ENCODE assay signal across 10 mouse cellular contexts in genomic region chr4:135617783-135618470, GRCm38 (mm10). TPM values are rescaled to one million over a fixed set of nuclear protein-coding genes. Genes with fewer than 3 reads are reported as not detected.
A peak's percentile ranks its signal among the peaks of the same experiment; 100 is the strongest.
DNase-seq lines count a peak whose midpoint lies in the region; ATAC-seq lines count a peak whose summit lies in the region.
"Had no signal": no experiment of that assay in that cellular context is flagged by ENCODE, and none has a peak within 500 bp of the region (broad histone marks: within the 10 kb centered on the region; RNA-seq: fewer than 3 reads in every experiment).

No protein-coding gene starts in this region.

- no peak overlapping the region for H3K27ac ChIP-seq in heart, embryonic 13.5 days (replicated peaks)
- no peak overlapping the region for H3K27ac ChIP-seq in embryonic facial prominence, embryonic 15.5 days (replicated peaks)
- peak overlapping the region; percentile 61 for H3K27ac ChIP-seq in midbrain, embryonic 16.5 days (ENCODE audit: low read length)
- H3K27ac ChIP-seq: neural tube, embryonic 13.5 days had no signal

- H3K27me3 ChIP-seq in heart, embryonic 13.5 days (replicated peaks): peaks cover 28% of the 10 kb centered on the region
- no peaks in the 10 kb centered on the region for H3K27me3 ChIP-seq in embryonic facial prominence, embryonic 15.5 days
- no peaks in the 10 kb centered on the region for H3K27me3 ChIP-seq in midbrain, embryonic 16.5 days (ENCODE audit: control insufficient read depth, insufficient read depth, low read depth, low read length)
- H3K27me3 ChIP-seq: neural tube, embryonic 13.5 days; Patski had no signal

- no peaks in the 10 kb centered on the region for H3K36me3 ChIP-seq in heart, embryonic 13.5 days
- H3K36me3 ChIP-seq in embryonic facial prominence, embryonic 15.5 days: no peaks in the 10 kb centered on the region
- H3K36me3 ChIP-seq in midbrain, embryonic 16.5 days (ENCODE audit: control insufficient read depth, insufficient read depth, low read length): no peaks in the 10 kb centered on the region
- H3K36me3 ChIP-seq: neural tube, embryonic 13.5 days had no signal

- WGBS in heart, embryonic 13.5 days: 15% methylated on average over 16 of the region's 16 CpGs
- WGBS in embryonic facial prominence, embryonic 15.5 days: 11% methylated on average over 16 of the region's 16 CpGs
- WGBS in midbrain, embryonic 16.5 days: 8% methylated on average over 16 of the region's 16 CpGs

- H3K4me1 ChIP-seq in heart, embryonic 13.5 days: peaks cover 10% of the 10 kb centered on the region
- H3K4me1 ChIP-seq in embryonic facial prominence, embryonic 15.5 days: peaks cover 5% of the 10 kb centered on the region
- H3K4me1 ChIP-seq in midbrain, embryonic 16.5 days (ENCODE audit: control insufficient read depth, insufficient read depth, low read length): peaks cover 7% of the 10 kb centered on the region

- DNase-seq in heart, postnatal 4 days: no peak
- peak; percentile 60 for DNase-seq in CD4-positive helper T cell, adult 2 months (ENCODE audit: low read depth, low spot score)
- DNase-seq in adipocyte (ENCODE audit: low spot score): no peak
- DNase-seq in cerebellum, adult 8-10 months: no peak
- no peak for DNase-seq in cerebellum, adult 11 months

- no peaks in the 10 kb centered on the region for H3K9me3 ChIP-seq in heart, embryonic 13.5 days
- no peaks in the 10 kb centered on the region for H3K9me3 ChIP-seq in embryonic facial prominence, embryonic 15.5 days (replicated peaks)
- no peaks in the 10 kb centered on the region for H3K9me3 ChIP-seq in midbrain, embryonic 16.5 days (replicated peaks; ENCODE audit: control insufficient read depth, low read length, poor library complexity, severe bottlenecking)

- H3K4me3 ChIP-seq in heart, embryonic 13.5 days: no peak overlapping the region
- no peak overlapping the region for H3K4me3 ChIP-seq in embryonic facial prominence, embryonic 15.5 days (replicated peaks)
- no peak overlapping the region for H3K4me3 ChIP-seq in midbrain, embryonic 16.5 days (ENCODE audit: low read depth, low read length)
- H3K4me3 ChIP-seq: neural tube, embryonic 13.5 days had no signal

- peak overlapping the region; percentile 37; the same call in 1 of the 2 replicates for H3K9ac ChIP-seq in heart, embryonic 13.5 days
- no peak overlapping the region for H3K9ac ChIP-seq in embryonic facial prominence, embryonic 15.5 days
- H3K9ac ChIP-seq in midbrain, embryonic 16.5 days (ENCODE audit: low read depth, low read length): no peak overlapping the region
- H3K9ac ChIP-seq: neural tube, embryonic 13.5 days had no signal

- H3K4me2 ChIP-seq in heart, embryonic 13.5 days: peak overlapping the region; percentile 44
- 0 out of 2 replicates have a peak overlapping the region, but pooled peaks have one; percentile 12 for H3K4me2 ChIP-seq in embryonic facial prominence, embryonic 15.5 days (replicated peaks)
- H3K4me2 ChIP-seq in midbrain, embryonic 16.5 days (ENCODE audit: low read length): peak overlapping the region; percentile 39
- H3K4me2 ChIP-seq: neural tube, embryonic 13.5 days had no signal

- no peak for ATAC-seq in heart, embryonic 13.5 days (ENCODE audit: extremely low read depth, insufficient number of reproducible peaks, low FRiP score, low TSS enrichment)
- no peak for ATAC-seq in embryonic facial prominence, embryonic 15.5 days (ENCODE audit: insufficient number of reproducible peaks, low FRiP score, low TSS enrichment, low read depth)
- no peak for ATAC-seq in midbrain, embryonic 16.5 days
- ATAC-seq: Patski had no signal

RNA-seq across cellular contexts. Expression of gene Grhl3, which starts 44.5 kb away (rescaled TPM):
- 4.4 and 4.8 TPM in 2 replicates for polyA plus RNA-seq in heart, embryonic 13.5 days (2015; fragmentation: Nextera tagmentation; extraction: Ambion mirVana)
- total RNA-seq in heart, postnatal 4 days (2021): 1 to 10 TPM; 1.0 to 1.2 TPM
- polyA plus RNA-seq in embryonic facial prominence, embryonic 15.5 days (2015; fragmentation: Nextera tagmentation; extraction: Ambion mirVana): 26.8 and 35.5 TPM in 2 replicates
- polyA plus RNA-seq in midbrain, embryonic 16.5 days (2015; fragmentation: Nextera tagmentation; extraction: Ambion mirVana): 0.87 and 1.5 TPM in 2 replicates
- polyA plus RNA-seq: Patski had no signal
